Mouse (Mus musculus) lung, adult 18-20 months (tissue): ENCODE results near the gene Apoa4.

Experiments
- DNase-seq, 2 experiments: peaks; one replicate each; pipeline ENCODE4 v3.0.0; 2022; ENCODE audit warnings: mixed read lengths in 2 of 2

Gene Apoa4

GRCm38 (mm10) chr9:46282631-46283436, 42.3 kb downstream of the Apoa4 start, which contains the start of gene Bud13:
Gene Bud13 (plus strand): TSS chr9:46283008.
- peak; percentile 94 for DNase-seq
